Mouse (Mus musculus): ENCODE results near the gene Cenpx.

Cenpx gene

GRCm38 (mm10) chr11:120723509-120723908, 10.0 kb upstream of the Cenpx start:
- DNase-seq (ENCODE audit: low spot score in 2 of 2) = no peak

GRCm38 (mm10) chr11:120722761-120723382, 9.3 kb upstream of the Cenpx start:
- no peak for DNase-seq (ENCODE audit: low spot score in 2 of 2)

GRCm38 (mm10) chr11:120722067-120722630, 8.6 kb upstream of the Cenpx start:
- DNase-seq (ENCODE audit: low spot score in 2 of 2) = no peak

GRCm38 (mm10) chr11:120721124-120722066, 7.9 kb upstream of the Cenpx start, which contains the start of gene Rac3:
Rac3 (plus strand) TSS chr11:120721470.
- peak; percentile 61 to 83 for DNase-seq (ENCODE audit: low spot score in 2 of 2)

GRCm38 (mm10) chr11:120720450-120720849, 6.9 kb upstream of the Cenpx start:
- DNase-seq (ENCODE audit: low spot score in 2 of 2) = peak; percentile 94 to 95

- no peak for DNase-seq (ENCODE audit: low spot score in 2 of 2)
Observed at GRCm38 (mm10) chr11:120719841-120720376, 6.4 kb upstream of the Cenpx start.

GRCm38 (mm10) chr11:120719242-120719641, 5.7 kb upstream of the Cenpx start:
- DNase-seq (ENCODE audit: low spot score in 2 of 2) = no peak

GRCm38 (mm10) chr11:120715131-120715530, 1.6 kb upstream of the Cenpx start:
- DNase-seq (ENCODE audit: low spot score in 2 of 2) = no peak

- no peak for DNase-seq (ENCODE audit: low spot score in 2 of 2)
Observed at GRCm38 (mm10) chr11:120714546-120714945, 1.0 kb upstream of the Cenpx start.

- peak in 1 of 2 experiments; percentile 62 for DNase-seq (ENCODE audit: low spot score in 2 of 2)
Observed at GRCm38 (mm10) chr11:120712771-120713568, 568 bp downstream of the Cenpx start.

- no peak for DNase-seq (ENCODE audit: low spot score in 2 of 2)
Observed at GRCm38 (mm10) chr11:120711980-120712604, 1.4 kb downstream of the Cenpx start.

- no peak for DNase-seq (ENCODE audit: low spot score in 2 of 2)
Observed at GRCm38 (mm10) chr11:120710672-120711071, 2.9 kb downstream of the Cenpx start.

- DNase-seq (ENCODE audit: low spot score in 2 of 2) = no peak
Observed at GRCm38 (mm10) chr11:120709551-120709950, 4.0 kb downstream of the Cenpx start.

- no peak for DNase-seq (ENCODE audit: low spot score in 2 of 2)
Observed at GRCm38 (mm10) chr11:120707969-120708368, 5.6 kb downstream of the Cenpx start.

GRCm38 (mm10) chr11:120707225-120707624, 6.3 kb downstream of the Cenpx start:
- no peak for DNase-seq (ENCODE audit: low spot score in 2 of 2)

GRCm38 (mm10) chr11:120706120-120706519, 7.4 kb downstream of the Cenpx start:
- DNase-seq (ENCODE audit: low spot score in 2 of 2) = no peak

GRCm38 (mm10) chr11:120704486-120705325, 8.8 kb downstream of the Cenpx start:
- no peak for DNase-seq (ENCODE audit: low spot score in 2 of 2)

- no peak for DNase-seq (ENCODE audit: low spot score in 2 of 2)
Observed at GRCm38 (mm10) chr11:120703696-120704454, 9.7 kb downstream of the Cenpx start.

- DNase-seq (ENCODE audit: low spot score in 2 of 2) = no peak
Observed at GRCm38 (mm10) chr11:120697741-120698140, 15.8 kb downstream of the Cenpx start.
